Mouse (Mus musculus) retina, adult 2 months (tissue): Measurements from ENCODE around the gene Vmn2r120.
"Not testable (repeated sequence)": the region's sequence is repeated elsewhere in the genome, so short reads cannot be mapped to it uniquely, and the experiment has no call there.

Experiments
- DNase-seq: peaks from one replicate; pipeline ENCODE4 v3.0.0-alpha.2; 2012; ENCODE audit warnings: low read depth, low spot score

The Vmn2r120 gene

DNA sequence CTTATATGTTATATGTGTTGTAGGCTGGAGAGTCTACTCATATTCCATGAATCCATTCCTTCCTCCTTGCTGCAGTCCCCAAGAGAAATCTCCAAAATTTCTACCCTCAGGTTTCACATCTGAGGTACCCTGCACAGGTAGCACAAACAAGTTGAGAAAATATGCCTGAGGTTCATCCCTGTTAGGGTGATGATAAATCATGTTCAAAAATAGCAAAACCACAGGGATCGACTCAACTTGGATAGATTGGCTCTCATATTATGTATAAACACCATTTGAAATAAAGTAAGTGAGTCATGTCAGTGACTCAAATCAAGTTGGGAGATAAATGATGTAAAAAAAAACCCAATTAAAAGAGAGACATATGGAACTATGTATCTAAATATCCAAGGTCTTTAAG is at the start of gene Vmn2r120:
Vmn2r120 (minus strand) TSS at position 101 of the 400 bp plus-strand sequence.
- no peak for DNase-seq

DNA sequence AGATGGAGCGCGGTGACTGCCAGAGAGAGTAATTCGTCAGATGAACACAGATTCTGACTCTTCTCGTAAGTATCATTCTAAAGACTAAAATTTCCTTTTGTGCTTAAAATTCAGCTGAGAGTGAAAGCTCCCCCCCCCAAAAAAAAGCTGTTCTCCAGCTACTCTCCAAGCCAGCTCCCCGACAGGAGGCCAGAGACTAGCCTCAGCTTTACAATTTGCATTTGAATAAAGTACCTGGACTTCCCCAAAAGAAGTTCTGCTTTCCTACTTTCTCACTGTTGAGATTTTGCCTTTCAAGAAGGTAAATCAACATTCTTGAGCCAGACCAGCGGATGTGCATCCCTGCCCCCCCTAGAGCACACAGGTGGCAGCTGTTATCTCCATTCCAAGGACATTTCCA is 42.0 kb upstream of the Vmn2r120 start:
- DNase-seq, result not testable (repeated sequence)

DNA sequence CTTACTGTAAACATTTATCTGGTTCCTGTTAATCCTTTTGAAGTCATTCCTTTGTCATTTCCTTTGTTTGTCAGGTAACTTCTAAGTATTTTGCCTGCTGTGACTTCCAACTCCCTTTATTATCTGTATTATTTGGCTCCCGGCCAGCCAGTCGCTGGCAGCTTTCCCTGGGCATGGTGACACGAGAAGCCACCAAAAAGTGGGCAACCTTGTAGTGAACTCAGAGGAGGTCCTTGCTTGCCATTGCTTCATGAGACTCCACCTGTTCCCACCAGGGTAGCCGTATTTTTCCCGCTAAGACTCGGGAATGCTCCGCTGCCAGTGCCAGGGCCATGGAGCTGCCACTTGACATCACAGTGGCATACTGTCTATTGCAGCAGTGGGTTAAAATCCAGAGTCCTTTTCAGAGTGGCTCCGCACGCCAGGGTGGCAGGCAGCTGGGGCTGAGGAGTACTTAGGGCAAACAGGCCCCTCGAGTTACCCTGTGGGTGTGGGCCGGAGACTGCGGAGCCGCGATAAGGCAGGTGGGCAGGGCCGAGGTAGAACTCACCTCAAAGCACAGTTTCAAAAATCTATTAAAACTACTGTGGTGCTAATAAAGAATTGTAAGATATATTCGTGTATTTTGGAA is 28.9 kb upstream of the Vmn2r120 start:
- DNase-seq, result no peak
